Mouse (Mus musculus) small intestine, adult 2 months (tissue): ENCODE results near the gene C330021F23Rik. TPM values are rescaled to one million over a fixed set of nuclear protein-coding genes. Genes with fewer than 3 reads are reported as not detected.

Experiments
- H3K27ac ChIP-seq: fragments of 200-500 bp; 2 replicates; pipeline ENCODE4 v1.5.1; 2012; ENCODE audit warnings: low read depth, low read length, control low read depth, inconsistent platforms; ENCODE audit not compliant: insufficient read depth
- H3K27me3 ChIP-seq: fragments of 200-500 bp; 2 replicates; pipeline ENCODE4 v1.6.1; 2012; ENCODE audit warnings: mild to moderate bottlenecking, moderate library complexity, low read length, inconsistent platforms; ENCODE audit not compliant: control insufficient read depth, insufficient read depth
- H3K36me3 ChIP-seq: fragments of 200-500 bp; 2 replicates; pipeline ENCODE4 v1.6.1; 2012; ENCODE audit warnings: mild to moderate bottlenecking, low read length, control low read depth, inconsistent platforms; ENCODE audit not compliant: control insufficient read depth, insufficient read depth
- H3K4me1 ChIP-seq: fragments of 200-500 bp; 2 replicates; pipeline ENCODE4 v1.6.1; 2012; ENCODE audit warnings: low read length, inconsistent platforms, mixed read lengths; ENCODE audit not compliant: control insufficient read depth, insufficient read depth, insufficient read length
- H3K4me3 ChIP-seq: fragments of 200-500 bp; 2 replicates; pipeline ENCODE4 v1.5.1; 2012; ENCODE audit warnings: low read depth, mild to moderate bottlenecking, control low read depth, inconsistent platforms, low read length, moderate library complexity
- CTCF ChIP-seq: fragments of 200-500 bp; IDR thresholded peaks from 2 replicates; pipeline ENCODE4 v1.5.1; 2012; ENCODE audit warnings: low read depth, mild to moderate bottlenecking, control low read depth, inconsistent platforms, low read length, moderate library complexity, mixed read lengths; ENCODE audit not compliant: insufficient replicate concordance, insufficient read length; ENCODE audit errors: extremely low read depth
- POLR2A ChIP-seq: fragments of 200-500 bp; IDR thresholded peaks from 2 replicates; pipeline ENCODE4 v1.6.1; 2012; ENCODE audit warnings: low read depth, mild to moderate bottlenecking, control low read depth, inconsistent platforms, low read length, moderate library complexity
- WGBS: fragments of 180-500 bp; shearing (Covaris S2); methylation state at CpG from one replicate; pipeline ENCODE4 v1.1.7; 2018; 5-methylcytosine and 5-hydroxymethylcytosine counted together
- polyA plus RNA-seq: library from polyadenylated mRNA; depleted of rRNA; stranded (reverse); fragments of >200 nt; gene quantifications from 2 replicates; pipeline ENCODE4 v1.2.3, GENCODE M21; 2012; rRNA removed

The C330021F23Rik gene
- polyA plus RNA-seq, 1 experiment: 3.4 TPM

GRCm38 (mm10) chr8:3625445-3625844 is 57.7 kb downstream of the C330021F23Rik start, which contains the start of gene Pcp2:
TSS of gene Pcp2 (minus strand) at chr8:3625545.
- Histone ChIP-seq H3K27ac (no peak within 1 kb of the TSS), H3K36me3 (0 out of 2 replicates have a peak, but pooled peaks cover 2% of the 10 kb centered on the region), H3K4me1 (peaks cover 4% of the 10 kb centered on the region; the same call in 1 of the 2 replicates), H3K4me3 (no peak within 1 kb of the TSS), H3K27me3 (no peaks in the 10 kb centered on the region)
- no peak for TF ChIP-seq CTCF
- TF ChIP-seq POLR2A: no peak
- 81% methylated on average over 1 of the region's 1 CpGs for WGBS

DNA sequence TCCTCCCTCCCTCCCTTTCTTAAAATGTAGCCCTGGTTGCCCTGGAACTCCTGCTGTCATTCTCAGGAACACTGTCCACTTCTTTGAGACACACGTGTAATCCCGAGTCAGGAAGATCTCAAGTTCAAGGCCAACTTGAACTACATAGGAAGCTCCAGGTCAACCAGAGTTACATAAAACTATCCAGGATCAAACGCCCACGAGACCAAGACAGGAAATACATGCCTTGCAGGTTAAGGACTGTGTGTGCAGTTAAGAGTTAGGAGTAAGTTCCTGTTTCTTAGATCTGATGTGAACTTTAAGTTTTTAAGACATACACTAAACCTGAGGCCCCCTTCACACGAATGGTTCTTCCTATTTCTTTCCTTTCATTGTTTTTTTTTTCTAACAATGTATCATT is 59.2 kb downstream of the C330021F23Rik start:
- TF ChIP-seq CTCF: no peak
- no peak for TF ChIP-seq POLR2A
- H3K4me1 ChIP-seq: peaks cover 2% of the 10 kb centered on the region; the same call in 1 of the 2 replicates
- 53% methylated on average over 5 of the region's 5 CpGs for WGBS
- no peak overlapping the region for H3K27ac ChIP-seq
- H3K36me3 ChIP-seq: 0 out of 2 replicates have a peak, but pooled peaks cover 2% of the 10 kb centered on the region
- no peaks in the 10 kb centered on the region for H3K27me3 ChIP-seq
- H3K4me3 ChIP-seq: no peak overlapping the region

GRCm38 (mm10) chr8:3628014-3628413 is 60.2 kb downstream of the C330021F23Rik start:
- no peak overlapping the region for H3K27ac ChIP-seq
- no peaks in the 10 kb centered on the region for H3K27me3 ChIP-seq
- 0 out of 2 replicates have a peak, but pooled peaks cover 2% of the 10 kb centered on the region for H3K36me3 ChIP-seq
- H3K4me3 ChIP-seq: no peak overlapping the region
- H3K4me1 ChIP-seq: no peaks in the 10 kb centered on the region
- TF ChIP-seq CTCF: peak; percentile 16; the same call in 1 of the 2 replicates
- no peak for TF ChIP-seq POLR2A
- WGBS: 27% methylated on average over 5 of the region's 5 CpGs

DNA sequence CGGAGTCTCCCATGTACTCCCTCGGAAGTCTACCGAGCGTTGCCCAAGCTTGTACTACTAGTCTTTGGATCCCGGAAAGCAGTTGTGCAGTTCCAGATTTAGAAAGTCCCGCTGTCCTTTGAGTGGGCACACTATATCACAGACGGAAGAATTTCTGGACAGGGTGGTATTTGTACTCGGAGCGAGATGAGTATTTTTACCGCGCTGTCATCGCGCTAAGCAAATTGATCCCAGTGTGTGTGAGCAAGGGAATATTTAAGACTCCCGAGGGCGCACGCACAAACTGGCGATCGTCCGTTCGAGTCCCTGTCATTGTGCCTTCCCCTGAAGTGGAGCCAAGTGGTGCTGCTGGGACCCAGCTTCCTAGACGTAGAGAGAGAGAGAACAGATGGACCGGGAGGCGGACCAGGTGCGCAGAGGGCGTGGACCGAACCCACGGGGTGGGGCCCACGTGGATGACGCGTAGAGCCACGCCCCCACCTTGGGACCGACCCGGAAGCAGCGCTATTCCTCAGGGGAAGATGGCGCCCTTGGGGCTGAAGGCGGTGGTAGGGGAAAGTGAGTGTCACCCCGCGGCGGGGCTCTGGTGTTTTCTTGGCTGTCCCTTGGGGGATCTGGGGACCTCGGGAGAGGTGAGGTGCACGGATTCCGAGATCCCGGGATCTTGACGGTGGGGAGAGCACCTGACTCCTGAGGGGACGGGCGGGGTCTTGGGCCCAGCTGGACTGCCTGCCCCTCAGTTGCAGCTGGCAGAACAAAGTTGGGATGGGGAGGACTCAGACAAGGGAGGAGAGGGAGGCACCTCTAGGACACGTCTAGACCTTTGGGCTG is 63.1 kb downstream of the C330021F23Rik start, which contains the start of gene Stxbp2:
Stxbp2 (plus strand) TSS at position 309 of the 831 bp plus-strand sequence.
- peak within 1 kb of the TSS; percentile 81 for H3K4me3 ChIP-seq
- peaks cover 19% of the 10 kb centered on the region for H3K36me3 ChIP-seq
- no peaks in the 10 kb centered on the region for H3K4me1 ChIP-seq
- WGBS: 3% methylated on average over 47 of the region's 47 CpGs
- no peaks in the 10 kb centered on the region for H3K27me3 ChIP-seq
- TF ChIP-seq CTCF: no peak
- peak; percentile 84; the same call in 1 of the 2 replicates for TF ChIP-seq POLR2A
- H3K27ac ChIP-seq: peak within 1 kb of the TSS; percentile 18; the same call in 1 of the 2 replicates

DNA sequence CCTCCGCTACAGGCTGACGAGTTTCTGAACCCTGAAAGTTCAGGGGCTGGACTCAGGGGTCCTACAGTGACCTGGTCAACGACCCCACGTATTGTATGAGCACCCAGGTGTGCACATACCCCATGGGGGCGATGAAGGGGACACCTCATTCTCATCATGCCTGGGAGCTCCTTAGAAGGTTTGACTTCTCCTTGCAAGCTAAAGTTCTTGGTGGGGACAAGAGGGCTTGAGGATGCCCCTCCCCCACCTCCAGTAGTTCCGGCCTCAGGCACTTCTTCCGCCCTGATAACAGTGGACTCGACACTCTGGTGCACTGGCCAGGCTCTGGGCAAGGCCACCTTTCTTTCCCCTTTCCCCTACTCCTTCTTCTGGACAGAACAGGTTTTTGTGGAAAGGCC is 63.7 kb downstream of the C330021F23Rik start:
- peaks cover 25% of the 10 kb centered on the region for H3K36me3 ChIP-seq
- 4% methylated on average over 8 of the region's 8 CpGs for WGBS
- peak overlapping the region; percentile 81 for H3K4me3 ChIP-seq
- peak overlapping the region; percentile 18; the same call in 1 of the 2 replicates for H3K27ac ChIP-seq
- no peak for TF ChIP-seq CTCF
- TF ChIP-seq POLR2A: no peak
- H3K4me1 ChIP-seq: no peaks in the 10 kb centered on the region
- no peaks in the 10 kb centered on the region for H3K27me3 ChIP-seq

Other genes starting within 250 kb of the C330021F23Rik start
- gene A430078G23Rik, start 214.6 kb upstream of the C330021F23Rik start, polyA plus RNA-seq: 0.69 and 0.80 TPM in 2 replicates
- 32.4 and 43.1 TPM in 2 replicates for gene Arhgef18, start 175.0 kb upstream of the C330021F23Rik start, polyA plus RNA-seq
- 9.6 and 13.0 TPM in 2 replicates for gene Pex11g, start 100.3 kb upstream of the C330021F23Rik start, polyA plus RNA-seq
- gene Tex45, start 97.1 kb upstream of the C330021F23Rik start, polyA plus RNA-seq: 0.08 and 0.11 TPM in 2 replicates
- 20.2 and 40.0 TPM in 2 replicates for gene Zfp358, start 74.9 kb upstream of the C330021F23Rik start, polyA plus RNA-seq
- 123 and 389 TPM in 2 replicates for gene Mcoln1, start 67.5 kb upstream of the C330021F23Rik start, polyA plus RNA-seq
- 40.3 and 88.6 TPM in 2 replicates for gene Pnpla6, start 52.6 kb upstream of the C330021F23Rik start, polyA plus RNA-seq
- gene Camsap3, start 19.3 kb downstream of the C330021F23Rik start, polyA plus RNA-seq: 58.8 and 136 TPM in 2 replicates
- 18.1 and 44.3 TPM in 2 replicates for gene Xab2, start 53.3 kb downstream of the C330021F23Rik start, polyA plus RNA-seq
- 1.8 and 2.5 TPM in 2 replicates for gene Pet100, start 53.6 kb downstream of the C330021F23Rik start, polyA plus RNA-seq
- not detected in 2 replicates for gene Pcp2, start 57.6 kb downstream of the C330021F23Rik start, polyA plus RNA-seq
- gene Stxbp2, start 63.0 kb downstream of the C330021F23Rik start, polyA plus RNA-seq: 134 and 330 TPM in 2 replicates
- gene Retn, start 87.8 kb downstream of the C330021F23Rik start, polyA plus RNA-seq: 0.23 and 0.38 TPM in 2 replicates
- gene Mcemp1, start 97.8 kb downstream of the C330021F23Rik start, polyA plus RNA-seq: 0.14 TPM in 1 of 2 replicates, not detected in the other
- gene Fcor, start 104.4 kb downstream of the C330021F23Rik start, polyA plus RNA-seq: 1.6 TPM in 1 of 2 replicates, not detected in the other
- 17.9 and 32.1 TPM in 2 replicates for gene Trappc5, start 108.3 kb downstream of the C330021F23Rik start, polyA plus RNA-seq
- 1.0 and 4.4 TPM in 2 replicates for gene Fcer2a, start 126.2 kb downstream of the C330021F23Rik start, polyA plus RNA-seq
- gene Clec4g, start 152.7 kb downstream of the C330021F23Rik start, polyA plus RNA-seq: 0.11 TPM in 1 of 2 replicates, not detected in the other
- 0.46 and 0.91 TPM in 2 replicates for gene Cd209a, start 181.0 kb downstream of the C330021F23Rik start, polyA plus RNA-seq